Mouse (Mus musculus) erythroblast, adult 5-6 weeks (primary cell): ENCODE data around the gene Rin3. TPM values are rescaled to one million over a fixed set of nuclear protein-coding genes. Genes with fewer than 3 reads are reported as not detected.

Source experiments
- ATAC-seq: replicated peaks from 2 replicates; pipeline ENCODE4 v1.8.0; 2016; ENCODE audit warnings: moderate number of reproducible peaks, mild to moderate bottlenecking, moderate TSS enrichment, inconsistent platforms; ENCODE audit not compliant: poor library complexity, low FRiP score, severe bottlenecking
- total RNA-seq, 2 experiments: library from RNA; stranded (forward) in 1 of 2; stranded (reverse) in 1 of 2; fragments of 150-400 nt in 1 of 2; fragments of 200-764, 138-1000 nt in 1 of 2; gene quantifications; 2 replicates each; pipeline versions ENCODE4 v1.2.3 to v1.2.4; 2015 to 2017; ENCODE audit warnings: low replicate concordance in 2 of 2

Rin3 gene
- total RNA-seq, 2 experiments from 2014 or later = 33.7 to 48.8 TPM

- no peak for ATAC-seq
These were observed 41.5 kb downstream of the Rin3 start for GRCm38 (mm10) chr12:102324156-102324885.

DNA sequence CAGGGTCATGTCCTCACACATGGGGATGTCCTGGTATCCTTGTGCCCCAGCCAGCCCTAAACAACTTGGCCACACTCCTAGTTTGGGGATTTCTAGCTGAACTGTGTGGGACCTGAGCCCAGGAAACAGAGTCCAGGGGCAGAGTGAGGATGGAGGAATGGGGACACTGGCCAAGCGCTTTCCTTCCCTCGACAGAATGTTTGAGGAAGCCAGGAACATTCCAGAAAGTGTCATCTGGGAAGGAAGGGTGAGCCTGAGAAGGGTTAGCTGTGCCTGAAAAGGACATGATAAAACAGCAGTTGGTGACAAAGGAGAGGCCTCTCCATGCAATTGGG is 42.0 kb downstream of the Rin3 start:
- no peak for ATAC-seq

GRCm38 (mm10) chr12:102326753-102327340 is 44.0 kb downstream of the Rin3 start:
- no peak for ATAC-seq

- ATAC-seq = no peak
These were observed 44.7 kb downstream of the Rin3 start for GRCm38 (mm10) chr12:102327525-102327924.

GRCm38 (mm10) chr12:102328090-102328489 is 45.2 kb downstream of the Rin3 start:
- ATAC-seq = no peak

DNA sequence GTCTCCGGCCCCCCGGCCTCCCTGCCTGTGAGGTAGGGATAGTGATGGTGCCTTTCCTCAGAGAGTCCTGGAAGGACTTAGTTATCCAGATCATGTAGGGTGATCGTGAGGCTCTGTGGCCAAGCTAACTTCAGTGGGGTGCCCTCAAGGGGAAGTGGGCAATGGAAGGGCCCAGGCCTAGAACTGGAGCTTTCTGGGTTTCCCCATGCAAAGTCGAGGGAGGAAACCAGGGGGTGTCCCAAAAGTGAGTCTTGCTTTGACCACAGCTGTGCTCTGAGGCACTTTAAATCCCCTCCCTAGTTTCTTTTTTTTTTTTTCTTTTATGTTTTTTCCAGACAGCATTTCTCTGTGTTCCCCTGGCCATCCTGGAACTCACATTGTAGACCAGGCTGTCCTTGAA is 47.3 kb downstream of the Rin3 start:
- ATAC-seq = no peak

DNA sequence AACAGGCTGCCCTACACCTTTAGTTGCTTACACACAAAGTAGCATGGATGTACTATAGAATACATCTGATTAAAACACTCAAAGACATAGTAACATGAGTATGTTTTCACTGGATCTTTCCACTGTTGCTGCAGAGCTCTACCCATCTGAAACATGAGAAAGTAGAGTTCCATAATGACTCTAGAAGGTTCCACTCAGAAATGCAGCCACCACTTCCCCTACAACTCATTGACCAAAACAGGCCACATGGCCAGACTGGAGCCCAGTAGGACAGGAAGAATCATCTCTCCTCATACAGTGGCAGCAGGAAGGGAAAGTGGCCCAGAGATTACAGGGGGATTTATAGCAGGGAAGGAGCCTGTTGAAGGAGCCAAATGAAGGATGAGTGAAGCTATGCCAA is 47.9 kb downstream of the Rin3 start:
- no peak for ATAC-seq

GRCm38 (mm10) chr12:102333101-102333500 is 50.3 kb downstream of the Rin3 start:
- ATAC-seq = no peak

DNA sequence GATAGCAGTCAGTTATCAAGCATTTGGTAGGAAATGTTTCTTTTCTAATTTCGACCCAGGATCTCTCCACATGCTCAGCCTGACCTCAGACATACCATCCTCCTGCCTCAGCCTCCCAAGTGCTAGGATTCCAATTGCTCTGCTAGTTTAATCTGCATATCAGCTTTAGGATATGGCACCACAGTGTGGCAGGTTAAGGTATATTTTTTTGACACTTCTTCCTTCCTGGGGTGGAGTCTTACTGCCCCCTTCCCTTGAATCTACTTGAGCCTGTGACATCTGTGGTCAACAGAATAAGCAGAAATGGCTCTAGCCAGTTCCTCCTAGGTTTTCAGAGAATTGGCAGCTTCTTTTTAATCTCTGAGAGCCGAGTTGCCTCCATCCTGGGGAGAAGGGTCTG is 56.2 kb downstream of the Rin3 start:
- no peak for ATAC-seq

DNA sequence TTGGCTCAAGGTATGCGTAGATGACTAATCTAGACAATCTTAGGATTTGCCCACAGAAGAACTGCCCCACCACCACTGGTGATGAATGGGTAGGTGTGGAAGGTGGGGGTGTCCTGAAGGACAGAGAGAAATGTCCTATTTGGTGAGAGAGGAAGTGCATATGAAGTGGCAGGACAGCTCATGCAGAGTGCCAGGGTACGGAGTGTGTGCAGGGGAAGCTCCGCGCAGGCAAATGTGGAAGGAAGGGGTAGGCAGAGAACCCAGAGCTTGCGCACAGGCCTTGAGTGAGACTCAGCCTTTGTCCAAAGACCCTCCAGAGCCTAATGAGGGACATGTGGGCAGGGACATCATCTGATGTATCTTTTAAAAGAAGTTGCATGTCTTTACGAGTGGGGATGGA is 57.6 kb downstream of the Rin3 start:
- no peak for ATAC-seq

DNA sequence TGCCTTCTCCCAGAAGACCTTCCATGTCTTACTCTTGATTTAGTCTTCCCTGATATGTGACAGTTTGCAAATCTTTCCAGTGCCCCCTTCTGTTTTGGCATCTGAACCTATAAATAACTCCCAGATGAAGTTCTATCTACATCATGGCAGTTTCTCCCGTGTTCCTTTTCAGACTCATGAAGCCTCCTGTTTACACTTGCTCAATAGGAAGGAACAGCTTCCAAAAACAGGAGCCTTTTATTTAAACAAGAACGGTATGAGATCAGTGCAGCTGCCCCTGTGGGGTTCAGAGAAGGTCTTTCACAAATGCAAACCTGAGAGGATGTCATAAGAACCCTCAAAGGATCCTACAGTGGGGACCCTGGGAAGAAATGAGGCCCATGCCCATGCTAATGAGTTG is 59.3 kb downstream of the Rin3 start:
- ATAC-seq = no peak

- ATAC-seq = no peak
These were observed 59.8 kb downstream of the Rin3 start for GRCm38 (mm10) chr12:102342602-102343001.

- ATAC-seq = no peak
These were observed 62.4 kb downstream of the Rin3 start for GRCm38 (mm10) chr12:102345031-102345815.

- no peak for ATAC-seq
These were observed 63.7 kb downstream of the Rin3 start for GRCm38 (mm10) chr12:102346507-102346906.

DNA sequence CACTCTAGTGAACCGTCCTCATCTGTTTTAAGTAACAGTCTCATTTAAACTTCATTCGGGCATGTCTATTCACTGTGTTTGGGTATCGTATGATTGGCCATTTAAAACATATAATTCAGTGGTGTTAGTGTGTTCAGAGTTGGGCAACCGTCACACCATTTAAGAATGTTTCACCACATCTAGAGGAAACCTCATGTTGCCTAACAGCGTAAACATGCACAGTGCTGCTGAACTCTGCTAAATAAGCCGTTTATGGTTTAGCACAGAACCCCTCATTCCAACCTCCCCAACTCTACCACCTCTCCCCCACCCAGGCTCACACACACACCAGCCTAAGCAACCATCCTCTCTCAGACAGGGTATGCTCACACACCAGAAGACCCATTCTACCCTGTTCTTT is 65.6 kb downstream of the Rin3 start:
- ATAC-seq = no peak

- no peak for ATAC-seq
These were observed 68.1 kb downstream of the Rin3 start for GRCm38 (mm10) chr12:102350997-102351396.

GRCm38 (mm10) chr12:102354126-102354984 is 71.5 kb downstream of the Rin3 start:
- ATAC-seq = no peak

GRCm38 (mm10) chr12:102355784-102356183 is 72.9 kb downstream of the Rin3 start:
- ATAC-seq = no peak

GRCm38 (mm10) chr12:102356781-102357180 is 73.9 kb downstream of the Rin3 start:
- no peak for ATAC-seq

DNA sequence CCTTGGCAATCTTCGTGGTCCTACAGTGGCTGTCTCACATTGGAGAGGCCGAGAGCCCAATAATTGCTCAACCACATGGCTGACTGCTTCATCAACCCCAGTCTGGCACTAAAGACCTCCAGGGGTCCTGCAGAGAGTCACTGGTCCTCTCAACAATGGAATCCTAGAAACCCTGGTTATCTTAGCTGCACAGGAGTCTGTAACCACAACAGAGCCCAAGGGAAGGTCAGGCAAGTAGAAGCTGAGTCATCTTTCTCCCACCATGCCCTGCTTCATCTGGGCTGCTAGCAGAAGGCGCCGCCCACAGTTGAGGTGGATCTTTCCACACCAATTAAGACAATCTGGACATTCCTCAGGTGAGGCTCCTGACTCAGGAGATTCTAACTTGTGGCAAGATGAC is 76.5 kb downstream of the Rin3 start:
- ATAC-seq = no peak
